ENCODE assay signal across 16 mouse cellular contexts in genomic region chr16:6746116-6746515, GRCm38 (mm10).
DNase-seq lines count a peak whose midpoint lies in the region; TF ChIP-seq lines count a peak whose summit lies in the region.
"Had no signal": no experiment of that assay in that cellular context is flagged by ENCODE, and none has a peak within 500 bp of the region (broad histone marks: within the 10 kb centered on the region; RNA-seq: fewer than 3 reads in every experiment).

No protein-coding gene starts in this region.

- whole genome bisulfite sequencing in cerebellum, adult 2 months = 29% methylated on average over 2 of the region's 2 CpGs

- H3K27me3 ChIP-seq in cerebellum, adult 2 months (ENCODE audit: control insufficient read depth, insufficient read depth, low read length) = no peaks in the 10 kb centered on the region
- H3K27me3 ChIP-seq: forebrain, embryonic 13.5 days; heart, embryonic 12.5 days; limb, embryonic 13.5 days; liver, embryonic 15.5 days; Patski had no signal

- H3K27ac ChIP-seq in layer of hippocampus, adult 2 months = no peak overlapping the region
- H3K27ac ChIP-seq in cerebellum, adult 2 months (ENCODE audit: insufficient read depth, low read length) = no peak overlapping the region
- H3K27ac ChIP-seq: forebrain, embryonic 13.5 days; limb, embryonic 13.5 days; liver, embryonic 15.5 days had no signal

- H3K4me3 ChIP-seq in layer of hippocampus, adult 2 months = no peak overlapping the region
- no peak overlapping the region for H3K4me3 ChIP-seq in cerebellum, adult 2 months (replicated peaks; ENCODE audit: insufficient read depth, low read depth, low read length)
- H3K4me3 ChIP-seq: forebrain, embryonic 13.5 days; heart, embryonic 12.5 days; limb, embryonic 13.5 days; liver, embryonic 15.5 days had no signal

- DNase-seq in layer of hippocampus, adult 11-12 months (ENCODE audit: low spot score) = peak; percentile 26
- DNase-seq in layer of hippocampus, adult 2 months (ENCODE audit: low spot score in 2 of 2) = no peak
- peak; percentile 32 for DNase-seq in retina, postnatal 1 day
- DNase-seq in retina, embryonic 14.5 days (ENCODE audit: low spot score) = no peak
- DNase-seq in cerebellum, adult 2 months = peak; percentile 68 to 83
- DNase-seq in cerebellum, postnatal 36 days = peak; percentile 74 to 80
- DNase-seq in heart, adult 11 months = no peak
- DNase-seq: adrenal gland, postnatal 36 days; heart, postnatal 36 days; kidney, adult 11 months; kidney, postnatal 14 days had no signal

- no peak for TF ChIP-seq CTCF in layer of hippocampus, adult 2 months (conservative IDR thresholded peaks at IDR 0.05)
- no peak for TF ChIP-seq CTCF in cerebellum, adult 2 months (IDR thresholded peaks at IDR 0.05; ENCODE audit: borderline replicate concordance, insufficient read depth, low read depth, low read length)

- no peak for TF ChIP-seq POLR2A in cerebellum, adult 2 months (IDR thresholded peaks at IDR 0.05; ENCODE audit: borderline replicate concordance, insufficient read depth, low read length)

- peaks cover 13% of the 10 kb centered on the region for H3K4me1 ChIP-seq in cerebellum, adult 2 months (ENCODE audit: control insufficient read depth, insufficient read depth, low read length)
- H3K4me1 ChIP-seq: heart, embryonic 12.5 days; limb, embryonic 13.5 days; liver, embryonic 15.5 days had no signal

Comparison
In these comparisons a context has a peak if more than half of its experiments do, and no peak if none do; other contexts are left out.
1. DNase-seq: peak in layer of hippocampus, adult 11-12 months (single experiment), retina, postnatal 1 day (single experiment), cerebellum, adult 2 months (2 of 2) and cerebellum, postnatal 36 days (2 of 2); none in layer of hippocampus, adult 2 months (0 of 2), retina, embryonic 14.5 days (single experiment) and heart, adult 11 months (single experiment).